Mouse (Mus musculus): ENCODE data around the gene Metap2.
"Not testable (repeated sequence)": the region's sequence is repeated elsewhere in the genome, so short reads cannot be mapped to it uniquely, and the experiment has no call there.

Metap2 gene

DNA sequence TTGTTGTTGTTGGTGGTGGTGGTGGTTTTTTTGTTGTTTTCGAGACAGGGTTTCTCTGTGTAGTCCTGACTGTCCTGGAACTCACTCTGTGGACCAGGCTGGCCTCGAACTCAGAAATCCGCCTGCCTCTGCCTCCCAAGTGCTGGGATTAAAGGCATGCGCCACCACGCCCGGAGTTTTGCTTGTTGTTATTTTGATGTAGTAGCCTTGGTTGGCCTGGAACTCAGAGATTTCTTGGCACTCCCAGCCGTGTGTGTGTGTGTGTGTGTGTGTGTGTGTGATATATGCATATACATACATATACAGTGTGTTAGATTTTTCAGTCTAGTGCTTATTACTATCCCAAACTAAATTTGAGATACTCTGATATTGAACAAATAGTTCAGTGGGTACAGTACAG, 61.8 kb downstream of the Metap2 start:
- peak; percentile 25 for DNase-seq (ENCODE audit: low spot score)

DNA sequence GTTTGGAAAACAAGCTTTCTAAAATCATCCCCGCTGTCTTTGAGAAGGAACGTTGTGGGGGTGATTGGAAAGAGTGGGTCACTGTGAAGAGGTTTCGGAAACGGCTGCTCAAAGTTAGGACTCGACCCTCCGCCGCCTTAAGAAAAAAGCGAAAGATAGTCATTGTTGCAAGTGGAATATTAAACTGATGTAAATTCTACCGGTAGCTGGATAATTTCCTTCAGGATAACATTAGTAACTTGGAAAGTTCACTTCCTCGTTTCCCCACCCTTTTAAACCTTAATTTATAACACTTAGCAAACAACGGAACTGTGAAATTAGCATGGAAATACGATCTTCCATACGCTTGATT, 62.5 kb downstream of the Metap2 start:
- peak; percentile 15 for DNase-seq (ENCODE audit: low spot score)

DNA sequence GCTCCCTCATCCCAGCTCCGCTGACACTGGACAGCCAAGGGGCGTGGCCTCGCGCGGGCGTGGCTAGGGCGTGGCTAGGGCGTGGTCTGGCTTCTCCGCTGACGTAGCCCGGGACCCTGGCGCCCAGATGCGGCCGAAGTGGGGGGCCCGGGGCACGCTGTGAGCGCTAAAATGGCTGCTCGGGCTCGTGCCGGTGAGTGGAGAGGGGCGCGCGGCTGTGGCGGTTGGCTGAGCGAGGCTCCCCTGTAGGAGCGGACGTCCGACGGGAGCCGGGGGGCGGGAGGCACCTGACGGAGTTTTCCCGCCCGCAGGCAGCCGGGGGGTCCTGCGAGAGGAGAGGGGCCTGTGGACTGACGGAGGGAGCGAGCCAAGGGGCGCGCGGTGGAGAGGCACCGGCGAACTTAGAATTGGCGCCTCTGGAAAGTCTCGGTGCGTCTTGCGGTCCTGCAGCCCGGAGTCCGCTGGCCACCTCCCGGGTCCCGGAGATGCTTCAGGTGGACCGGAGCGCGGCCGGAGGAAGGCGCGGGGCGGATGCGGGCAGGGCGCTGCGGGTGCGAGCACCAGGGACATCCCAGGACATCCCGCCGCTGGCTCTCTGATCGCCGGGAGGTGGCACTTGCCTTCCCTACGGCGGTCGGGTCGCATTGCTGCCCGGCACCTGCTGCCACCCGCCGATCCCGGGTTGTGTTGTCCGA, 63.0 kb downstream of the Metap2 start:
- DNase-seq (ENCODE audit: low spot score) = peak; percentile 95

DNA sequence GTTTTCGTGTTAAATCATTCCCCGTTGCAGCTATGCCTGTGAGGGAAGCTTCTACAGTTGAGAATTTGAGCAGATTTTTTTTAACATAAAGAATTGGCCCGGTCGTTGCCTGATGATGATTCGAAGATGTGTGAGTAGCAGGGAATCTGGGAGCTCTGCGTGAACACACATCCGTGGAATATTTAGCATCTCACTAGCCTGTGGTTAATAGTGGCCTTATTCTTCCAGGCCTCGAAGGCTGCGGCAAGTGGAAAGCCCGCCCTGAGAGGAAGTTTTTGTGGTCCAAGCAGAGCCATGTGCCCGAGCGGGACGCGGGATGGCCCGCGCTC, 63.6 kb downstream of the Metap2 start:
- no peak for DNase-seq (ENCODE audit: low spot score)

DNA sequence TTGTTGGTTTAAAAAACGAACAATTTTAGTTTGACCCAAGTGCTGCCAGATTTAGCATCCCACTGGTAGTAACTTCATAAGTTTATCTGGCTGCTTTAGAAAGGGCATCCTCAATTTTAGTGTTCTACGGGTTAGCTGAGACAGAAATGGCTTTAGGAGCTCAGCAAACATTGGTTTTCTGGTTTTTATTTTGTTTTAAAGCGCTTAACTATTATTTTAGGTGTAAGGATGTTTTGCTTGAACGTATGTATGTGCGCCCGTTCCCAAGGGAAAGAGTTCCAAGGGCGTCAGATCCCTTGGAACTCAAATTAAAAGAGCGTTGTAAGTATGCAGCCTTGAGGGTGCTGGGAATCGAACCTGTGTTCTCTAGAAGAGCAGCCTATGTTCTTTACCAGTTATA, 64.1 kb downstream of the Metap2 start:
- no peak for DNase-seq (ENCODE audit: low spot score)

DNA sequence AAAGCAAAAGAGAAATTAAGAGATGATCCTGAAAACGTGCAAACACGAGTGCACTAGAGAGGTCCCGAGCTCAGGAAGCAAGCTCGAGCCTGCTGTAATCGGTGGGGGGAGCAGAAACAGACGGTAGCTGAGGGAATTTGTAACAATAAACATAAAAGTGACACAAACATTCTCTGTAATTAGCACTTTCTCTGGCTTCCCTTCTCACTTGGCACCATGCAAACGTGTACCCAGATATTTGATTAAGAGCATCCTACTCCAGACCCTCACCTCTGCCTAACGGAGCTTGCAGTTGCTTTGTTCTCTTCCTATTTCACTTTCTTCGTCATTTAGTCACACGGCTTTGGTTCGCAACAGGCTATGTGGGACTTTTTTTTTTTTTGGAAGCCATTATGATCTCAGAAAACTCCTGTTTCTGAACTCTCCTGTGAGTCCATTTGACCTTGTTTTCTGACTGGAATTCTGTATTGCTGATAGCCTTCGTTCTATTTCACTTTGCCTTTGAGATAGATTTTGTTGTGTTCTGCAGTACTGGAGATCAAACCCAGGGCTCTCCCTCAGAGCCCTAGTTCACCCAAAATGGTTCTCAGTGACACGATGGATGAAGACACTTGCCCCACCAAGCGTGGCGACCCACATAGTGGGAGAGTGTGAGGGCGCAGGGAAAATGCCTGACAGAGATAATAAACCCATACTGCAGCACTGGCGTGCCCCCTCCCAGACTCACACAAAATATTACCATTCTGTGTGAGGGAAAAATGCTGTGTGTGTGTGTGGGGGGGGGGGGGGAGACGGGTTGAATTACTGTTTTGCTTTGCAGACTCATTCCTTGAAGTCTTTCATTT, 64.9 kb downstream of the Metap2 start:
- DNase-seq (ENCODE audit: low spot score) = peak; percentile 32

DNA sequence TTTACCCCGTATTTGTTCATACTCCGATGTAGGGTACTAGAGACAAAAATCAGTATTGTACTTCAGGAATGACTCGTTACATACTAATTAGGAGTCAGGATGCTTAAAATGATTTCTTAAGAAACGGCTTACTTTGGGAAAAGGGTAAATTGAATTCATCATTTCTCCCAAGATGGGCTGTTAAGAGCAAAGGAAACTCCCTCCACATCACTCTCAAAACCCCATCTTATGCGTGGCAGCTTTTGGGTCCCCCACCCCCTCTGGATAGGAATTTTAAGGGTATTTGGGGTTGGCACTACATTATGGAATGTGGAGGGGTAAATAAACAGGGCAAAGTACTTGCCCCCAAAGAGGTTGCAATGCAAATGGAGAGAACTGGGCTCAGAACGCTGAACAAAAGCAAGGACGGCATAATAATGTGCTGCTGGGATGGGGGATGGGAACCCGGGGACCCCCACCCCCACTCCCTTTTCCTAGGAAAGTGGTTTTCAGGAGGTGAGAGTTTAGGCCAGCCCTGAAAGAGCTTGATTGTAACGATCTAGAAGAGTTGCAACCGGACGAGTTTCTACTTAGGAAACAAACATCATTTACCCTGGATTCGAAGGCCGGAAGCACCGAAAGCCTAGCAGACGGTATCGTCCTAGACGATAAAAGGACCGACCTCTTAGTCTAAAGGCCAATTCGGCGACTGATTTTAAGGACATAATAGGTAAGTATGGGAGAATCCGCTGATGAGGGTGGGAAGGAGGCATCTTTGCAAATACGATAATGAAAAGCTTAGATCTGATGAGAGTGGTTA, 65.8 kb downstream of the Metap2 start, which contains the start of gene Usp44:
Gene Usp44 (plus strand): TSS at position 625 of the 799 bp plus-strand sequence.
- no peak for DNase-seq (ENCODE audit: low spot score)

DNA sequence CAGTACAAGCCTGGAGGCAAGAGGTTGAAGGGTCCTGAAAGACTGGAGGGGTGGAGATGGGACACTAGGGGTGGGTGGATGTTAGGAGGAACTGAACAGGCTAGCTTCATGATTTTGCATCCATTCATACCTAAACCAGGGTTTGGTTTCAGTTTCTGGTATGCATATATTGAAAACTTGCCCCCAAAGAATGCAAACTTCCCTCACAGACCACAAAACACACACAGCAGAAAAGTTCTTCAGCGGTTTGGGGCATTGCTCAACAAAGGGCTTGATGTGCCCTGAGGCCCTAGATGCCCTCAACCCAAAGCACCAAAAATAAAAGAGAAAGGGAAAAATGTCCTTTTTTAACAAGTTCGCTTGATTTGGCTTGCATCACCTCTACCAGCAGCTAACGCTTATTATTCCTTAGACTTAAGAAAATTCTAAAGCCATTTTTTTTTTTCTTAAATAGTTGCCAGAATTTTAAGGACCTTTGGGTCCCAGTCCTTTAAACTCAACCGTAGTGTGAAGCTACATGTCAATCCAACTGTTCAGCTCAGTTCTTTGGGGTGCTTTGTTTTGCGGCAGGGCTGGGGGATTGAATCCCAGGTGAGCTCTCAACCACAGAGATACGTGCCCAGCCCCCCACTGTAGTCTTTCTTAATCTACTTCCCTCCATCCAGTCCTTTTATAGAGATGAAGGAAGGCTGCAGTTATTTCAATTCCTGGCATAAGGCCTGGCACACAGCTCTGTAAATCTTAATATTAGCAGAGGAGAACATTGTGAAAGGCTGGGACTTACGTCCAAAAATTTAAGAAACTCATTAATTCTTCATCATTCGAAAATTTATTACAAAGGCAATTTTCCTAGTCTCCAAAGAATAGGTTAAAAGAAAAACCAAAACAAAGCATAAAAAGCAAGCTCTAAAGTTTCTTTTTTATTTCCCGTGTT, 66.7 kb downstream of the Metap2 start:
- DNase-seq (ENCODE audit: low spot score) = no peak

DNA sequence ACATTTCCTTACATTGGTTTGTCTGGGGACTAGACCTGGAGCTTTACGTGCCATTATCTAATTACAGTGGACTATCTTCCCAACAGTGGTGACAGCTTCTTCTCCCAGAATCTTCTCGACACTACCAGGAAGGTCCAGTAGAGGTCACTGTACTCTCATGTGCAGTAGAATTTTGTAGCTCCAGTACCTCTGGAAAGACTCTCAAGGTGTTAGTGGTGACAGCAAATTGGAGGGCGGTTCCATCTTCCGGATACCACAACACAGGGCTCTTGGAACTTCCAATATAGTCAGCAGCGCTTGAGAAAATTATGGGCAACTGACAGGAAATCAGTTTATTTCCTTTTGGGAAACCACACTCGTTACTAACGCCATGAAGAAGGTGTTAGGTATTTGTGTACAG, 78.2 kb downstream of the Metap2 start:
- peak; percentile 92 for DNase-seq (ENCODE audit: low spot score)

DNA sequence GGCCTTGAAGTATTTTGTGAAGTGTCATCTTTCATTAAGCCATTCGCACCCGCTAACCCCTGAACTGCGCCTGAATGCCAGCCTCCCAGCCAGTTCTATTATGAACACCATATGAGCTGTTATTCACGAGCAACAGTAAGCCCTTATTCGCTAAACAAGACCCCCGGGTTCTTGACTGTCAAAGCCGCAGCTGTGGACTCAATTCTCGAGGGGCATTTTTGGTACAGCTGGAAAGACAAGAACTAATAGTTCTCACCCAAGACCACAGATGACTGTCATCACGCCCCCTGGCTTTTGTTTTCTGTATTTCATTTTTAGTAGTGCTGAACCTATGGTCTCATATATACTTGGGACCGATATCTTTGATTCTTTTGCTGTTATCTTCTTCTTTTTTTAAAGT, 83.1 kb downstream of the Metap2 start:
- DNase-seq (ENCODE audit: low spot score) = peak; percentile 65

DNA sequence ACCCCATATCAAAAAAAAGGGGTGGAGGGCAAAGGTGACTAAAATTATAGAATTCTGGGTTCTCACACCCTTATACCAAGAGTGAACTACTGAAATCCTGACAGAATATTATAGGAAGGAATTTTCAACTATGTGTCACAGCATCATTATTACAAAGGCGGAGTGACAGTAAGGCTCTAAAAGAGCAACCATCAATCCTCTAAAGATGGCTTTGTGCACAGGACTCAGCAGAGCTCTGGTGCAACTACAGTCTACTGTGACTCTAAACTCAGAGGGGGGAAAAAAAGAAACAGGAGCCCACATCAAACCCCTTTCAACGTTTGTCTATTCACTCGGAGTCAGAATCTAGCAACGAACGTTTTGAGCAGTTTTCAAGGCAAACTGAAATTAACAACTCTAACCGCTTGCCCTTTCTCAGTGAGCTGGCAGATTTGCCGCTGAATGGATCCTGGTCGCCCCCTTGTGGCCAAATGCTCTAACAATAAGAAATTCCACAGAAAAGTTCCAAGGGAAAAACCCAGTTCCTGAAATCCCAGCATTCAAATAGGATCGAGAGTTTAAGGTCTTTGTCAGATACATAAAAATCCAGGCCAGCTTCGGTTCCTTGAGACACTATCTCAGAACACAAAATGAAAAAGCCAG, 84.0 kb downstream of the Metap2 start:
- DNase-seq (ENCODE audit: low spot score) = peak; percentile 90

DNA sequence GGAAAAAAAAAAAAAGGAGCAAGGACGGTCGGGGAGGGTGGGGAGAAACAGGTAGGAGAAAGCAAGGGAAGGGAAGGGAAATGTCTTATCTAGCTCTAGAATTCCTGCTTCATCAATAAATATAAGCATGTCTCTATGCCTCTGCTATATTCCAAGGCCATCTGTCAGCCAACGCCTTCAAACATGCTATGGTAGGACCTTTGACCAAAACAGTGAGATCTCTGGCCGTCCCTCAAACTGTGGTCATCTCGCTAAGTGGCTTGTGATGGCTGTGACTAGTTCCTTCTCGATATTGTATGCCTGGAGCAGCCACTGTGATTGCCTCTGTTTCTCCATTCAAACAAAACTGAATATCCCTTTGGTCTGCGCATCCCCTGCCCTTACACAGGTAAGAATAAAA, 84.8 kb downstream of the Metap2 start:
- DNase-seq (ENCODE audit: low spot score) = no peak

DNA sequence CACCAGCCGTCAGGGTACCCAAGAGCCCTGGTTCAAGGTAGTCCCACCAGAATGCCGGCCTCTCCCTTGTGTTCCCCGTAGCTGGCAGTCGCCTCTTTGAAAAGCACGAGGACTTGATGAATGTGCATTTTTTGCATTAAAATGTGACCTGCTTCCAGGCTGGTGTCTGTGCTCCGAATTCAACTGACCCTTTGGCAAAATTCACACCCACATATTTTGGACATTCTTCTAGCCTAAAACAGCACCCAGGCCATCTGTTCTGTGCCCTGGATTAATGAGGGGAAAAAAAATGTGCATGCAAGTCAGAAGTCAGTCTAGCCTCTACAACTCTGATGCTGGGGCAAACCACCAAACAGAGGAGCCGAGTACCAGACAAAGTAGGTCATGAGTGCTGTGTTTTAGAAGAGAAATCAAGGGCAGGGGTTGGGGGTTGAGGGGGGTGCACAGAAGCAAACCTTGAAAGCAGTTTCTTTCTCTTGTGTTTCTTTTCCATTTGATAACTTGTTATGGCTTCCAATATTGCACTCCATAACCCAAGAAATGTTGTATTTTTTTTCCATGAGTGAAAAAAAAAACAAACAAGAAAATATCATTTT, 86.2 kb downstream of the Metap2 start:
- DNase-seq (ENCODE audit: low spot score) = peak; percentile 3

DNA sequence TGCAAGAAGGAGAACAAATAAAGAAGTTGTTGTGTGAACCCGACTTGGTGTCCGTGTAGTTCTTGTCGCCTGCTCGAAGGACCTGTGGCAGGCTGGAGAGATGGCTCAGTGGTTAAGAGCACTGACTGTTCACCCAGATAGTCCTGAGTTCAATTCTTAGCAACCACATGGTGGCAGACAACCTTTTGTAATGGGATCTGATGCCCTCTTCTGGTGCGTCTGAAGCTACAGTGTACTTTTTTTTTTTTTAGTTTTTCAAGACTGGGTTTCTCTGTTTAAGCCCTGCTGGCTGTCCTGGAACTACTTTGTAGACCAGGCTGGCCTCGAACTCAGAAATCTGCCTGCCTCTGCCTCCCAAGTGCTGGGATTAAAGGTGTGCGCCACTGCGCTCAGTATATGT, 87.5 kb downstream of the Metap2 start:
- not testable (repeated sequence) for DNase-seq (ENCODE audit: low spot score)

Measured in retina, embryonic 14.5 days (tissue).